Mouse (Mus musculus): ENCODE data around the gene Fkbp9. TPM values are rescaled to one million over a fixed set of nuclear protein-coding genes. Genes with fewer than 3 reads are reported as not detected.

Fkbp9 gene
- polyA plus RNA-seq, 1 experiment = 15.3 TPM

GRCm38 (mm10) chr6:56913092-56913858 lies 81.4 kb downstream of the Fkbp9 start:
- Histone ChIP-seq H3K4me3 (replicated peaks; ENCODE audit: control insufficient read depth, low read depth, low read length) (no peak overlapping the region), H3K27ac (ENCODE audit: control insufficient read depth, insufficient read depth, low read depth, low read length, poor library complexity) (no peak overlapping the region), H3K4me1 (ENCODE audit: control insufficient read depth, insufficient read depth, low read length) (peaks cover 3% of the 10 kb centered on the region)
- WGBS = 57% methylated on average over 2 of the region's 2 CpGs
- TF ChIP-seq POLR2A (IDR thresholded peaks at IDR 0.05; ENCODE audit: borderline replicate concordance, control insufficient read depth, low read depth, low read length) (no peak), CTCF (IDR thresholded peaks at IDR 0.05; ENCODE audit: control insufficient read depth, insufficient read depth, low read length) (no peak)

GRCm38 (mm10) chr6:56916279-56916678 lies 84.4 kb downstream of the Fkbp9 start:
- Histone ChIP-seq H3K4me1 (ENCODE audit: control insufficient read depth, insufficient read depth, low read length) (peaks cover 8% of the 10 kb centered on the region), H3K4me3 (replicated peaks; ENCODE audit: control insufficient read depth, low read depth, low read length) (no peak overlapping the region), H3K27ac (ENCODE audit: control insufficient read depth, insufficient read depth, low read depth, low read length, poor library complexity) (no peak overlapping the region)
- no peak for TF ChIP-seq CTCF (IDR thresholded peaks at IDR 0.05; ENCODE audit: control insufficient read depth, insufficient read depth, low read length)
- TF ChIP-seq POLR2A (IDR thresholded peaks at IDR 0.05; ENCODE audit: borderline replicate concordance, control insufficient read depth, low read depth, low read length) = no peak
- WGBS = 16% methylated on average over 2 of the region's 2 CpGs

DNA sequence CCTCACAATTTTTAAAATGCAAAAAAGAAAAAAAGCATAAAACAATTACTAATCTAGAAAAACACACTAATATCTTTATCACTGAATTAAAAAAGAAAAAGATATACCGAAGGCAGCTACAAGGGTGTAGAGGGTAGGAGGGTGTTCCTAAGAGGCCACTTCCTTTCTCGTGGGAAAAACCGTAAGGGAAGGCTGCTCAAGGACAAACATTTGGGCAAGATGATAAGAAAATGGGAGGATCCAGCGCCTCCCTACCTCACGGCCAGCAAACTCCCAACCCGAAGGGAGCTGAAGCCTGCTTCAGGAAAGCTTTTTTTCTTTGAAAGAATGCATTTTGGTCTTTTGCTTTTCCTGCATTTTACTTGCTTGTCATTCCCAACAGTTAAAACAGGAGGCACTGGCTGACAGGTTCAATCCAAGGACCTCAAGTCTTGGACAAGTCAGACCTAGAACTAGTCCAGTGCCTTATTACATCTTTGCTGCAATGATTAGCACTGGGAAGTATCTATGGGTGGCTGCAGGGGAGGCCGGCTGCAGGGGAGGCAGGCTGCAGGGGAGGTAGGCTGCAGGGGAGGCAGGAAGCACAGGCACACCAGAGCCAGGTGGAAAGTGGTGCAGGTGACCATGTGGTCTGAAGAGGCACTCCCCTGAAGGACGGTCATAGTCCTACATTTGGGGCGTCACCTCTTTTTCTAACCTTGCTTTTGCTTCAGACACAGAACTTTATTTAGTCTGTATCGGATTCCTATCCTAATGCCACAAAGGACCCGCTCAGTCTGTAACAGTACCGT lies 85.9 kb downstream of the Fkbp9 start:
- Histone ChIP-seq H3K27ac (ENCODE audit: control insufficient read depth, insufficient read depth, low read depth, low read length, poor library complexity) (peak overlapping the region; percentile 73), H3K4me3 (replicated peaks; ENCODE audit: control insufficient read depth, low read depth, low read length) (peak overlapping the region; percentile 6), H3K4me1 (ENCODE audit: control insufficient read depth, insufficient read depth, low read length) (peaks cover 8% of the 10 kb centered on the region)
- no peak for TF ChIP-seq CTCF (IDR thresholded peaks at IDR 0.05; ENCODE audit: control insufficient read depth, insufficient read depth, low read length)
- TF ChIP-seq POLR2A (IDR thresholded peaks at IDR 0.05; ENCODE audit: borderline replicate concordance, control insufficient read depth, low read depth, low read length) = 0 out of 2 replicates have a peak, but pooled peaks have one; percentile 16
- WGBS = 29% methylated on average over 12 of the region's 12 CpGs

- H3K4me3 ChIP-seq (replicated peaks; ENCODE audit: control insufficient read depth, low read depth, low read length) = peak overlapping the region; percentile 35
Observed at GRCm38 (mm10) chr6:56919330-56920044, 87.6 kb downstream of the Fkbp9 start.

GRCm38 (mm10) chr6:56920222-56921092 lies 88.6 kb downstream of the Fkbp9 start:
- Histone ChIP-seq H3K4me1 (ENCODE audit: control insufficient read depth, insufficient read depth, low read length) (peaks cover 8% of the 10 kb centered on the region), H3K27ac (ENCODE audit: control insufficient read depth, insufficient read depth, low read depth, low read length, poor library complexity) (peak overlapping the region; percentile 32; the same call in 1 of the 2 replicates), H3K4me3 (replicated peaks; ENCODE audit: control insufficient read depth, low read depth, low read length) (no peak overlapping the region)
- WGBS = 41% methylated on average over 12 of the region's 12 CpGs
- TF ChIP-seq CTCF (IDR thresholded peaks at IDR 0.05; ENCODE audit: control insufficient read depth, insufficient read depth, low read length) = no peak
- no peak for TF ChIP-seq POLR2A (IDR thresholded peaks at IDR 0.05; ENCODE audit: borderline replicate concordance, control insufficient read depth, low read depth, low read length)

More at GRCm38 (mm10) chr6:56919330-56920044, 87.6 kb downstream of the Fkbp9 start:
- Histone ChIP-seq H3K27ac (ENCODE audit: control insufficient read depth, insufficient read depth, low read depth, low read length, poor library complexity) (peak overlapping the region; percentile 52; the same call in 1 of the 2 replicates), H3K4me1 (ENCODE audit: control insufficient read depth, insufficient read depth, low read length) (peaks cover 8% of the 10 kb centered on the region)
- WGBS = 24% methylated on average over 7 of the region's 7 CpGs
- TF ChIP-seq POLR2A (IDR thresholded peaks at IDR 0.05; ENCODE audit: borderline replicate concordance, control insufficient read depth, low read depth, low read length) = no peak
- no peak for TF ChIP-seq CTCF (IDR thresholded peaks at IDR 0.05; ENCODE audit: control insufficient read depth, insufficient read depth, low read length)

DNA sequence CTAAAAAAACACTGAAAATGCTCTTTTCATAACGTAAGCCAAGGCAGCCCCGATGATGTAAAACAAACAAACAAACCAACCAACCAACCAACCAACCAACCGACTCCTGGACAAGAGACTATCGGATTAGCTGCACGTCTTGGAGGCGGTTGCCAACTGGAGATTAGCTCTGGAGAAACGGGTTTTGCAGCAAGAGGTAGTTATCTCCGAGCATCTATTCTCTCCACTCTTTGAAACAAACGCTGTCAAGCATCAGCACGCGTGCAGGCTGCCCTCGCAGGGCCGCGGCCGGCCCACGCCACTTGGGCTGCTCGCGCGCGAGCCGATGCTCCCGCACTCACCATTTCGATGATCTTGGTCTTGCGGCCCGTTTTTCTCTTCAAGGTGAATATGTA lies 91.5 kb downstream of the Fkbp9 start:
- under 1% methylated on average over 25 of the region's 25 CpGs for WGBS
- Histone ChIP-seq H3K4me3 (replicated peaks; ENCODE audit: control insufficient read depth, low read depth, low read length) (peak overlapping the region; percentile 99), H3K4me1 (ENCODE audit: control insufficient read depth, insufficient read depth, low read length) (peaks cover 5% of the 10 kb centered on the region; the same call in 1 of the 2 replicates), H3K27ac (ENCODE audit: control insufficient read depth, insufficient read depth, low read depth, low read length, poor library complexity) (peak overlapping the region; percentile 93)
- TF ChIP-seq CTCF (IDR thresholded peaks at IDR 0.05; ENCODE audit: control insufficient read depth, insufficient read depth, low read length) = no peak
- no peak for TF ChIP-seq POLR2A (IDR thresholded peaks at IDR 0.05; ENCODE audit: borderline replicate concordance, control insufficient read depth, low read depth, low read length)
